Mouse (Mus musculus): Measurements from ENCODE around the gene Tac4.
A peak's percentile ranks its signal among the peaks of the same experiment; 100 is the strongest.

Gene Tac4

DNA sequence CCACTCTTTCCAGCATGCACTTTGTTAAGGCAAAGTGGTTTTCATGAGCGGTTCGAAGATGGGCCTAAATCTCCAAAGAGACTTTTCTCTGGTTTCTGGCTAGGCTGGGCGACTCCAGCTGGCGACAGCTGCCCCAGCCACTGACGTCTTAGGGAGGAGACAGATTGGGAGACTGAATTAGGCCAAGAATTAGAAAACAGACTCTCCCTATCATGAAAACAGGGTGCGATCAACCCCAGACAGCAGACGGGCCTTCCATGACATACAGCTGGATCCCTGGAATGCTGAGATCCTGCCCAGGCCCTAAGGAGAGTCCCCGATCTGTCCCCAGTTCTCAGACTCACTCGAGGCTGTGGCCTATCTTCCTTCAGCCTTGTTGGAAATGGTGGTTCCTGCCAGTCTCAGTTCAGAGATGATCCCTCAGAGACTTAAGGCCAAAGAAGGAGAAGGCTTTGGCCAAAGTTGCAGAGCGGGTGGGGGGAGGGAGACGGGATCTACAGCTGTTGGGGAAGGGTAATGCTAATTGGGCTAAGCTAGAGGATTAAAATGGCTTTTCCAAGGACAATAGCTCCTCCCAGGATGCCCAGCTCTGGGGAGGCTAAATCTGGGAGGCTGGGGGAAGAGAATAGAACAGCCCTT is 2.6 kb downstream of the Tac4 start:
- no peak for DNase-seq

DNA sequence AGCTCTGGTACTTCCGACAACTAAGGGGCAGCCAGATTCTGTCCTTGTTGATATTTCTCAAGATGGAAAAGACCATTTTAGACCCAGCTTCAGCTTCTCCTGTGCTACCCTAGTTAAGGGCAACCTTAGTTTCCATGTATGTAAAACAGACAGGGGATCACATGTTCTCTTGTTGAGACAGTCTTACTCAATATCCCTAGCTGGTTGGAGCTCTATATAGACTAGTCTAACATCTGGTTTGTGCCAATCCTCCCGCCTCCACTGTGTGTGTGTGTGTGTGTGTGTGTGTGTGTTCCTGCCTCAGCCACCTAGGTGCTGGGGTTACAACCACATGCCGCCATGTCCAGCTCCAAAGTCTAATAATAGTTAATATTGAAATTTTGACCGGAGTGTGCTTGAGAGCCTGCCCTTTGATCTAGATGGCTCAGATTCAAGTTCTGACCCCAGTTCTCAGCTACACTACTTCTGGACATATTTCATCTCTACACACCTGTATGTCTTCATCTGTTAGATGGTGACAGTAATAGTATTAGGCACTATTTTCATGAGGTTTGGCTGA is 3.2 kb downstream of the Tac4 start:
- no peak for DNase-seq

DNA sequence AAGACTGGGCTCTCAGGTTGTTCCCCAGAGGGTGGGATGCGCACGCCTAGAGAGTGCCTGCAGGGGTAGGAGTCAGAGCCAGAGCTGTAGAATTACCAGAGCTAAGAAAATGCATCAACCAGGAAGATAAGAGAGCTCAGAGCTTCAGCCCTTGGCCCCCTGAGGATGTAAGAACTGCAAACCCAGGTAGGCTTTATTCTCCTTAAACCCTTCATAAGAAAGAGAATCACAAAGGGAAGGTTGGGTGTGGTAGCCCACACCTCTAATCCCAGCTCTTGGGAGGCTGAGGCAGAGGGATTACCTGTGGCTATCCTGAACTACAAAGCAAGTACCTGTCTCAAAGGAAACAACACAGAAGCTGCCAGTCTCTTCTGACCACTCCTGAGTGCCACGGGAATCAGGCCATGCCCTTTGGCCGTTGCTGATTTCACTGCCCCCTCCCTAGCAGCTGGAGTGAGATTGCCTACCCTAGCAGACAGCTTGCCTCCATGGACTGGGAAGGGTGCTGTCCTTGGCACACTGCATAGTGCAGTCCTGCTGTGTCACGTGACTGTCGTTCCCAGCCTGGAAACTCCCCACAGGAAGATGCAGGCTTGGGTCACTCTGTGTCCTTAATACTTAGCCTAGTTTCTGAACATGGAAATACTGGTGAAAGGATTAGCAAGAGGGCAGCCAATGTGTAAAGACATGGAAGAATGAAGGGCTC is 5.4 kb downstream of the Tac4 start:
- no peak for DNase-seq

DNA sequence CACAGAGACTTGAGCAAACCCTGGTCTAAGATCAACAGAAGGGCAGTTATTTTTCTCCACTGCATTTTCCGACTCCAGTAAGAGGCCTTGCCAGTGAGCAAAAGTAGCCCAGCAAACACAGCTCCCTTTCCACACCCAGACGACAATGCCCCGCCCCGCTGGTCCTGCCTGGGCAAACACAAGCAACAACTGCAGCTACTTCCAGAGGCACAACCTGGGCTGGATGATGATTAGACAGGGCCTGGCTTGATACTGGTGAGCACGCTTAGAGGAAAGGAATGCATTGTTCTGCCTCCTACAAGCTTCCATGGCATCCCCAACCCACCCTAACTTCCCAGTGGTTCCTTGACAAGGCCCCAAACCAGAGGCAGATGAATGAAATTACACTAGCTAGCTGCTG is 12.3 kb downstream of the Tac4 start:
- no peak for DNase-seq

DNA sequence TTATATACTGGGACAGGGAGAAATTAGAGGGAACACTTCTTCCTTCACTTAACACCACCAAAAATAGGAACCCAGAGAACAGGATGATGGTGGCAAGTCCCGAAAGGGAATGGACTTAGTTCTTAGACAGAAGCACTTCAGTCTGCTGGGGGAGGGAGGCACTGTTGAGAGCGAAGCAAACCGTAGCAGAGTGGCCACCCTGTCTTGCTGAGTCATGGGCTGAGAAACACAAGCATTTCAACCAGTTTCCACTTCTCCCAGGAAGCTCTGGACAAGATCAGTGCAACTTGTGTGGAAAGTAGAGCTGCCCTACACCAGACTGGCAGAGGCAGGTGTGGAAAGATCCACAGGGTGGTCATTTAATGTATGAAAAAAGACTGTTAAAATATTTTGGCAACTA is 13.3 kb downstream of the Tac4 start:
- DNase-seq = no peak

DNA sequence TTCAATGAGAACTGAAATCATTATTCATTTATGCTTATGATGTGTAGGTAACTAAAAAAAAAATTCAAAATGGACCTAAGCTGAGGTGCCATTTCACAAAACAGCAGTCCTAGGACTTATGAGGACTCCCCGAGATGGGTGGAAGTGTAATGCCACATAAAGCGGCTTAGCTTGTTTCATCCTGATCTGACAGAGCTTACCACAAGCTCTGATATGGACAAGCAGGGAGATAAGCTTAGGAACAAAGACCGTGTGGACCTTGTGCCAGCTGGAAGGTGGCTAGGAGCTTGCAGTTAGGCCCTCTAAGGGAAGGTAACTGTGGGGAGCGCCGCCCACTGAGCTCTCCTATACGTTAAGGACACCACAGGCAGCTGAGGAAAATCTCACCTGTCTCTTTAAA is 14.7 kb downstream of the Tac4 start:
- no peak for DNase-seq

DNA sequence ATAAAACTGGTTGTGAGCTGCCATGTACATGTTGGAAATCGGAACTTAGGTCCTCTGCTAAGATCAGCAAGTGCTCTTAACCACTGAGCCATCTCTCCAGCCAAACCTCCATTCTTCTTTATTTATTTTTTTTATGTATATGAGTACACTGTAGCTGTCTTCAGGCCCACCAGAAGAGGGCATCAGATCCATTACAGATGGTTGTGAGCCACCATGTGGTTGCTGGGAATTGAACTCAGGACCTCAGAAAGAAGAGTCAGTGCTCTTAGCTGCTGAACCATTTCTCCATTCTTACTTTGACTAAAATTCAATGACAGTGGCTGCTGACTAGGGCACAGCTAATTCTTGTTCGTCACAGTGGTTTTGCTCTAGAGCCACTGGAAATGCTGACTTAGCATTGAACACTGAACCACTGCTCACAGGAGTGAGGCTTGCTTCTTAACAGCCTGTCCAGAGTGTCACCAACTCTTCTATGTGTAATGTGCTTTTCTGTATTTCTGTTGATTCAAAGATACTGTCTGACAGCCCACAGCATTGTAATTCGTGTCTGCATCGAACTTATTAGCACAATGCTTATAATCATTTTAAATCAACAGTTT is 17.8 kb downstream of the Tac4 start:
- no peak for DNase-seq

DNA sequence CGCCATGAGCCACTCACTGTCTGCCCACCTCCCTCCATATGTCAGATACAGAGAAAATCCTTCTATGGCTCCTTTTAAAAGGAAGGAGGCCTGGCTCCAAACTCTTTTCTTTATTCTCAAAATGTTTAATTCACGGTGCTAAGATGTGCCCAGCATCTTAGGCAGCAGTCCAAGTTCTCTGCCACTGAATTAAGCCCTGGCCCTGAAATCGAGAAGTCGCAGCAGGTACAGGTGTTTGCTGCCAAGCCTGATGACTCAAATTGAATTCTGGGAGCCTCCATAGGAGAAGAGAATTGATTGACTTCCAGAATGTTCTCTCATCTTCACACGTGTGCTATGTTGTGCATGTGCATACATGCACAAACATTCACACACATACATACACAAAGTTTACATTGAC is 21.0 kb downstream of the Tac4 start:
- peak; percentile 37 to 47 for DNase-seq

DNA sequence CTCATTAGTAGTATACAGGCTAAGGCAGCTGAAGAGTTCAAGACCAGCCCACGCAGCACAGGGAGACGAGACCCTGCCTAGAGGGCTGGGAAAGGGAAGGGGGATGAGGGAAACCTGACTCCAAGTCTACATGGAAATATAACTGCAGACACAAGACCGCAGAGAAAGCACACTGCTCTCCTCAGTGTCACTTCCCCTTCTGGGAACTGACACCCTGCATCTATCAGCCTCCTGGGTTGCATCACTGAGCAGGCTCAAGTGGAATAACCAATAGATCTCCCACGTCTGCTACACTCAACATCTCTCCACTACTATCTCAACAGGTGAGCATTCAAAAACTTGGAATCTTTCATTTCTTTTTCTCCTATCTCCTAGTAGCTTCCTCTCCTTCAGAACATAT is 30.7 kb downstream of the Tac4 start:
- no peak for DNase-seq

DNA sequence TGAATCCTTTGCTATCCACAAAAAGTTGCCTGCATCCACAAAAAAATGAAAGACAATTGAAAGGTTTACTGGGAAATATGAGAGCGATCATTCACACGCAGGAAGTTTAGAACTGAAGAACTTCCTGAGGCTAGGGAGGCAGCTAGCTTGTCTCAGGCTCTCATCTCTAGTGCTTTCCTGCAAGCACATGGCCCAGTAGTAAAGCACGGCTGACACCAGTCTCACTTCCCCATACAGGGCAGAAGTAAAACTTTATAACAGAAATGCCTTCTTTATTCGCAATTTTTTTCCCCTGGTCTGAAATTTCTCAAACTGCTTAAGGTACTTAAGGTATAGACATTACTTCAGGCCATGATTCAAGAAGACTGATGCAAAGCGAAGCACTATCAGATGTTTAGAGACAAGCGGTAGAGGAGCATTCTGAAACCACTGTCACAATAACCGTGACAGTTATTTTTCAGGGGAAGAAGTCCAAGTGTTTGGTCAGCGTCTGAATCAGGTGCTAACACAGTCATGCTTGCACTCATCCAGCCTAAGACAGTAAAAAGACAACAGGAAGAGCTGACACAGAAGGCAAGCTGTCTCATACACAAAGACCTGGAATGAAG is 31.8 kb downstream of the Tac4 start:
- DNase-seq = no peak

DNA sequence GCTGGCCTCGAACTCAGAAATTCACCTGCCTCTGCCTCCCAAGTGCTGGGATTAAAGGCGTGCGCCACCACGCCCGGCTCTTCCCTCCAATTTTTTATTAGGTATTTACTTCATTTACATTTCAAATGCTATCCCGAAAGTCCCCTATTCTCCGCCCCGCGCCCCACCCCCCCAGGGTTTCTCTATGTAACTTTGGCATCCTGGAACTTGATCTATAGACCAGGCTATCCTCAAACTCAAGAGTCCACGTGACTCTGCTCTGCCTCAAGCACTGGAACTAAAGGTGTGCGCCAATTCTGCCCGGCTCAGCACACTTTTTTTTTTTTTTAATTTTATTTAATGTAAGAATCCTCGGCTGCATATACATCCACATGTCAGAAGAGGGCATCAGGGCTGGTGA is 34.4 kb downstream of the Tac4 start:
- DNase-seq = no peak

DNA sequence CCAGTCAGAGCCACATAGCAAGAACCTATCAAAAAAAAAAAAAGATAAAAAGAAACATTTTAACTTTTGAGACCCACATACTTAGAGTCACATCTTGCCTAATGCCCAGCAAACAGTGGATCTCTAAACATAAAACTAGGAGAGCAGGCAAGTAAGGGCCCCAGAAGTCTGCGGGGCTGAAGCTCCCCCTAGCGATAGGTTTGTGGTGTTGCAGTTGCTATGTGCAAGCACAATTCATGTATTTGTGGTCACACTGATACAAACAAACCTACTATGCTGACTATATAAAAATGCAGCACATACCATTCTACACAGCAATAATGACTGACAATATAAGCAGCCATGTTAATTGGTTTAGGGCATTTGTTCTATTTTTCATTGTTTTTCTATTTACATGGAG is 36.8 kb downstream of the Tac4 start:
- DNase-seq = no peak

DNA sequence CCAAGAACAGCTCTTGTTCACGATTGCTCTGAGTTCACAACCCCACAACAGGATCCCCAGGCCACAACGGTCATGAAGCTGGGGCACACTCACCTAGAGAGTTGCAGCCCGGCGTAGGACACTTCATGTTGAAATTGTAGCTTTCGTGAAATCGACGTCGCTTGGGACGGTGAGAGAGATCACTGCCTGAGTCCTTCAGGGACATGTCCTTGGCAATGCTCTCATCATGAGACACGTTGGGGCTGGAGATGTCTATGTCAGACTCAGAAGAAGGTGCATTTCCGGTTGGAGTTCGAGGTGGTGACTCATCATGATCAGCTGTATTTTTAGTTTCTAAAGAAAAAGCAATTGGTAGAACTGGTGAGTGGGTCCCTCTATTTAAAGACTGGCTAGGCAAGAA is 38.6 kb downstream of the Tac4 start:
- no peak for DNase-seq

DNA sequence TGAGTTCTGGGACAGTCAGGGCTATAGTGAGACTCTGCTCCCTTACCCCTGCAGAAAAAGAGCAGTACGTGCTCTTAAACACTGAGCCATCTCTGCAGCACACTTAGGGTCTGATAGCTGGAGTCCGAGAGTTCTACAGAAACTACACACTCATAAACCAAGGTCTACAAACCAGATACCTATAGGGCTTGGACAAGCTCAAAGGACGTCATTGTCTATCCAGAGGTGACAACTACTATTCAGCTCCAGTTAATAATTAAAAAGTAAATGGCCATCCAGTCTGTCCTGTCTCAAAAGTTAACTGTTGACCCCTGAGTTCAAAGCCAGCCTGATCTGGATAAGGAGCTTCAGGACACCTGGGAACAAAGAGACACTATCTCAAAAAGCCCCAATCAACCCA is 40.4 kb downstream of the Tac4 start:
- no peak for DNase-seq

DNA sequence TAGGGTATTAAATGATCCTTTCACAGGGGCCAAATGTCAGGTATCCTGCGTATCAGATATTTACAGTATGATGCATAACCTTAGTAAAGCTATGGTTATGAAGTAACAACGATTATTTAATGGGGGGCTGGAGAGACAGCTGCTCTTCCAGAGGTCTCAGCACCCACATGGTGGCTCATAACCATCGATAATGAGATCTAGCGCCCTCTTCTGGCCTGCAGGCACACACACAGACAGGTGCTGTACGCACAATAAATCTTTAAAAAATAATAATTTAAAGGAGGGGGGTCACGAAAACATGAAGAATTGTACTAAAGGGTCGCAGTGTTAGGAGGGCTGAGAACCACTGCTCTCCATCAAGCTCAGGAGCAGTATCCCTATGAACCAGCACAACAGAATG is 44.3 kb downstream of the Tac4 start:
- DNase-seq = no peak

DNA sequence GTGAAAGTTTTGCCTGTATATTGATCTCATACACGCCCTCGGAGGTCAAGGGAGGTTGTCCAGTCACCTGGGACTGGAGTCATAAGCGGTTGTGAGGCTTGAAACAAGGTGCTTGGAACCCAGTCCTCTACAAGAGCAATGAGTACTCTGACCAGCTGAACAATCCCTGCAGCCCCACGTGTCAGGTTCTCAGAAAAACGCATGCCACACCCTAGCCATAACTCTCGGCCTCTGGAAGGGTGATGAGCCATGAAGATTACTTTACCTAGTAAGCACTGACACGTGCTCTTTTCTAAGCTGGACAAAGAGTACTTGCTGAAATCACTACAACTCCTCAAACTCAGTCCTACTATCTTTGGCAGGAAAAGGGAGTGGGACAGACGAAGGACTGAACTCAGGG is 46.2 kb downstream of the Tac4 start:
- no peak for DNase-seq

DNA sequence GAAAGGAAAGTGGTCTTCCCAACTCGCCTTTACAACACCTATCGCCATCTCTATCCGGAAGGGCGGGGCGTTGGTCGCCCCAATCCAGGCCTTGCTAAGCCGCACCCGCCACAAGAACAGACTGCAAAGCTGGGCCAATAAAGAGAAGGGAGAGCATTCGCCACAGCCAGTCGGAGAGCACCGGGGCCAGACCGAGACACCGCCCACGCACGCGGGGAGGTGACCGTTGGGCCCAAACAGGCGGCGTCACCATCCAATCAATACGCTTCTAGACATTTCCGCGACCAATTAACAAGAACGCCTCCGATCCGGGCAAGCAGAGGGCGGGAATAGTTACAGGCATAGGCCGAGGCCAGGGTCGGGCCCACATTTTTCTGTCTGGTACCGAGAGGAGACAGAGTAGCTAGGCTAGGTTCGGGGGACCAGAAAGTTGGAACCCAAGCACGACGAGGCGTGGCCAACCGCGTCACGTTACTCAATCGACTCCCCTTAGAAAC is 48.2 kb downstream of the Tac4 start:
- DNase-seq = peak; percentile 95 to 97

DNA sequence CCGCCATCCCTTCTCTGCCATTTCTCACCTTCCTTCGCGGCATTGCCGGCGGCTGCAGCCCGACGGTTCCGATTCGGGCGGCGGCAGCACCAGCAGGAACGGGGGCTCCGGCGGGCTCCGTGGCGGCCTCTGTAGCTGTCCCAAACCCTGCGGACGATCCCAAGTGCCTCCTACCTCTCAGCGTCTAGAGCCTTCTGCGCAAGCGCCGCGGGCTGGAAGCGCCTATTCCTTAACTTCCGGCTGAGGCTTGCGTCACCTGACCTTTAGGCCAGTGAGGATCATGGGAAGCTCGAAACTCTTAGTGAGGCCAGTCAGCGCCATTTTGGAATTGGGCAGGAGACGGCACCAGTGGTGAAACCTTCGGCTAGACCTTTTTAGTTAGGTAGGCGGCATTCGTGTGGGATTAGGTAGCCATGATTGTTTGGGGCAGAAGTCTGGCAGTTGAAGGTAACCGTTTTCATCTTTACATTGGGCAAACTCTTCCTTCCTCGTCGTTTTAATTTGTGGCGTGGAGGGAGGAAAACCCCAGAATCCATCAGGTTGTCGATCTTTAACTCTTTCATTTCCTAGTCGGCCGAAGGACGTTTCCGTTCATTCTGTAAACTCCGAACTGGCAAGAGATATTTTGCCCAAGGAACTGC is 48.8 kb downstream of the Tac4 start, which contains the start of gene Kat7:
Gene Kat7, minus strand, starts transcription at position 240 of the 641 bp plus-strand sequence.
- DNase-seq = peak; percentile 97 to 98

DNA sequence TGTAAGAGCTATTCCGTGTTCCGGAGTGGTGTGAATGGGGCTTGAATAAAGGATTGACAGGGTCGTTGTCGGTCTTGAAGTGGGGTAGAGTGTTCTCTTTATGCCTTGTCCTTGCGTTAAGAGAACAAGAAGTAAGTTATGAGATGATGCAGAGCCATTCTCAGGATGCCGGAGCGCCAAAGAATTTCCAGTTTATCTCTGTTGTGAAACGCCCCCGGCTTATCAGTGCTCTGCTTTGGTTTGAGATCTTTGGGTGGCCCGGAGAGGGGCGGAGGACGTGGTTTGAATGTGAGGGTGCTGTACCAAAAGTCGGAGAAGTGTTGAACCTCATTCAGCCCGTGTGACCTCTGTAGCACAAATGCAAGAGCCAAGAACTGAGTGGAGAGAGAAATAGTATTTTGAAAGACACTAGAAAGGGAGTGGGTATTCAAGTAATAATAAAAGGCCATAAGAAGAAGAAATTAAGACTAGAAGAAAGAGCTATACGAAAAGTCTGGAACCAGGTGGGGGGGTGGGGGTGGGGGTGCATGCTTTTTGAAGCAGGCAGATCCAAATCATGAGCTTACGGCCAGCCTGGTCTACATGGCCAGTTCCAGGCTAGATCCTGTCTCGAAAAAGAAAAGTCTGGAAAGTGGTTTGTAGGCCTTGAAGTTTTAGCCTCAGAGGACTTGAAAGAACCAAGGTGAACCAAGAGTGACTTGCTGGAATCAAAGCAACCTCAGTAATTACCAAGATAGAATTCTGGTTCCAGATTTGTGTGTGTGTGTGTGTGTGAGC is 49.5 kb downstream of the Tac4 start:
- DNase-seq = peak in 1 of 2 experiments; percentile 18

DNA sequence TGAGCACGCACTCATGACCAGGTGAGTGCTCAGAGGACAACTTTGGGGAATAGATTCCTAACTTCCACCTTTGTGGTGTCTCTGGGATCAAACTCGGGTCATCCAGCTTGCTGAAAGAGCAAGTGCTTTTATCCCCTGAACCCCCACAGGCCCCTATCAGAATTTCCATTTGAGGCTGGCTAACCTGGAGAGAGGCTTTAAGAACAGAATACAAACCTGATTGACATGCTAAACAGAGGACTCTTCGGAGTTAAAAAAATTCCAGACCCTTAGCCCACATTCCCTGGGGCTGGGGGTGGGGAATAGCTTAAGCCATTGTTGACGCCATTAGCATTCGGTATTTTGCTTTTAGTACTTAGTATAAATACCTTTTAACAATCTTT is 50.1 kb downstream of the Tac4 start:
- no peak for DNase-seq

DNA sequence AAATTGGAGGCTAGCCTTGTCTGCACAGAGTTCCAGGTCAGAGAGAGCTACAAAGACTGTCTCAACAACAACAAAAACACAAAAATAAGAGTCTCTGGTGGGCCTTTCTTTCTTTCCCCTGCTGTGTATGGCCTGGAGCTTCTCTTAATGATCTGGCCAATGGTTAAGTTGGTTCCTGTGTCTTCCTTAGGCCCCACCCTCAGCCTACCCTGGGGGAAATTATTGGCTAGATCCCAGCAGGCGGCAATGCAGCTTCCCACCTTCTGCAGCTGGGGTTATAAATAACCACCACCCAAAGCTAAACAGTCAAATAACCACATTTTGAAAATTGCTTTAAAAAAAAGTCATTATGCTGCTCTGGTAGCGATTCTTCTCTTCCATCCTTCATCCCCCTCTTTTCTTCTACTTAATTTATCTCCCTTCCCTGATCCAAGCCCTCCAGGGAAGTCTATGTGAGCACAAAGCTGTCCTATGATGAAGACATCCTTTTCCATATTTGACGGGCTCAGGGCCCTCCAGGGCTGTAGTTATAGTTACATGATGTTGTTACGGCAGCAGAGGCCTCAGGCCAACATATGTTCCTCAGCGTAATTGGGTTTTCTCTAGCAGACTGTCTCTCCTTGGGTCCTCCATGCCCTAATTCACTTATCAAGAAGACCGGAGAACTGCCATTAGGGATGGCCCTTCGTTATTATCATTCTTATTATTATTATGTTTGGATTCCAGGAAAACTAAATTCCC is 54.1 kb downstream of the Tac4 start:
- no peak for DNase-seq

All from cerebellum, postnatal 36 days (tissue).